Mouse (Mus musculus) midbrain, embryonic 14.5 days (tissue): ENCODE measurements around the gene E130114P18Rik. TPM values are rescaled to one million over a fixed set of nuclear protein-coding genes. Genes with fewer than 3 reads are reported as not detected.

ENCODE experiments used
- ATAC-seq: fragments of 200-750 bp; cut with Nextera tagmentation; 2 replicates; pipeline ENCODE4 v1.8.0; 2017; ENCODE audit warnings: moderate number of reproducible peaks, moderate library complexity; ENCODE audit not compliant: low FRiP score, low TSS enrichment
- DNase-seq: peaks from one replicate; pipeline ENCODE4 v3.0.0-alpha.2; 2015
- H3K27ac ChIP-seq: fragments of 300-500 bp; sonication (generic); replicated peaks from 2 replicates; pipeline ENCODE4 v1.5.1; 2014; ENCODE audit warnings: mild to moderate bottlenecking, low read depth, low read length, moderate library complexity
- H3K27me3 ChIP-seq: fragments of 300-500 bp; sonication (generic); 2 replicates; pipeline ENCODE4 v1.6.1; 2014; ENCODE audit warnings: low read length, control low read depth, mixed read lengths; ENCODE audit not compliant: control insufficient read depth, insufficient read depth
- H3K36me3 ChIP-seq: fragments of 300-500 bp; sonication (generic); 2 replicates; pipeline ENCODE4 v1.6.1; 2014; ENCODE audit warnings: low read length, control low read depth; ENCODE audit not compliant: control insufficient read depth, insufficient read depth
- H3K4me1 ChIP-seq: fragments of 300-500 bp; sonication (generic); 2 replicates; pipeline ENCODE4 v1.6.1; 2014; ENCODE audit warnings: mild to moderate bottlenecking, antibody characterized with exemption, low read length, control low read depth; ENCODE audit not compliant: control insufficient read depth, insufficient read depth
- H3K4me2 ChIP-seq: fragments of 300-500 bp; sonication (generic); 2 replicates; pipeline ENCODE4 v1.6.1; 2014; ENCODE audit warnings: mild to moderate bottlenecking, low read length, moderate library complexity
- H3K4me3 ChIP-seq: fragments of 300-500 bp; sonication (generic); replicated peaks from 2 replicates; pipeline ENCODE4 v1.5.1; 2014; ENCODE audit warnings: low read depth, low read length
- H3K9ac ChIP-seq: fragments of 300-500 bp; sonication (generic); replicated peaks from 2 replicates; pipeline ENCODE4 v1.6.1; 2014; ENCODE audit warnings: mild to moderate bottlenecking, low read length, moderate library complexity
- H3K9me3 ChIP-seq: fragments of 300-500 bp; sonication (generic); 2 replicates; pipeline ENCODE4 v1.6.1; 2016; ENCODE audit warnings: low read length, control low read depth, mixed read lengths; ENCODE audit not compliant: control insufficient read depth
- WGBS: fragments of 180-500 bp; shearing (Covaris S2); extraction: QIAGEN DNeasy Blood & Tissue Kit; methylation state at CpG from one replicate; pipeline ENCODE4 v1.1.7; 2014; 5-methylcytosine and 5-hydroxymethylcytosine counted together
- polyA plus RNA-seq: library from polyadenylated mRNA; unstranded; fragments of >200 nt; fragmentation: Nextera tagmentation; extraction: Ambion mirVana; gene quantifications from 2 replicates; pipeline ENCODE4 v1.2.1, GENCODE M21; 2014

Gene E130114P18Rik
- polyA plus RNA-seq, 1 experiment from 2014 or later: 22.4 TPM

DNA sequence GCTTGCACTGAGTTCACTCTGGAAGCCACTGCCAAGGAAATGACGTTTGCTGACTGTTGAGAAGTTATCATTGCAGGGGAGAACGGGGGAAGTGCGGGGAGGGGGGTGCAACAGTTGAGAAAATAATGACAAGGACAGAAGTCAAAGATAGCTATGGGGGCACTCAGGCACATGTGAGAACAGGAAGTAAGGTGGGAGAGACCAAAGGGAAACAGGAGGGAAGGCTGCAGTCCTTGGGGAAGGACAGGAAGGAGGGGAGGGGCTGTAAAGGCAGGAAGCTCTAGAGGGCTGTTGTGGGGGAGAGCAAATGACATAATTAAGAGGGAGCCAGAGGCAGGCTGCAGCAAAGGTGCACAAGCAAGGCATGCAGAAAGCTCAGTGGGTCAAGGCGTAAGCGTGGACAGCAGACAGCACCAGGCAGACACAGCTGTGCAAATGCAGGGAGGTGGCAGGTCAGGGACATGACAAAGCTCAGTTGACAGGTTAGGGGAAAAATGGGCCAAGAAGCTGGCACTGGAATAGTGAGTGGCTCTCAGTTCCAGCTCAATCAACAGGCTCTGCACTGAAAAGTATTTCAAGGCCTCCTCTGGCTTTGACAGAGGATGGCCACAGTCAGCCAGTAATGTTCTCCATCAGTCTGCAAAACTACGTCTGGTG lies 103.9 kb downstream of the E130114P18Rik start:
- H3K4me3 ChIP-seq: no peak overlapping the region
- ATAC-seq (no peak), DNase-seq (no peak)
- no peak overlapping the region for H3K27ac ChIP-seq
- H3K9ac ChIP-seq: no peak overlapping the region
- peaks cover 10% of the 10 kb centered on the region; the same call in 1 of the 2 replicates for H3K4me1 ChIP-seq
- no peaks in the 10 kb centered on the region for H3K36me3 ChIP-seq
- no peaks in the 10 kb centered on the region for H3K9me3 ChIP-seq
- WGBS: 82% methylated on average over 6 of the region's 6 CpGs
- H3K27me3 ChIP-seq: no peaks in the 10 kb centered on the region
- H3K4me2 ChIP-seq: no peak overlapping the region

- Histone ChIP-seq H3K4me2 (no peak overlapping the region), H3K9ac (no peak overlapping the region), H3K4me1 (peaks cover 10% of the 10 kb centered on the region; the same call in 1 of the 2 replicates), H3K27me3 (no peaks in the 10 kb centered on the region), H3K9me3 (no peaks in the 10 kb centered on the region), H3K4me3 (no peak overlapping the region), H3K36me3 (no peaks in the 10 kb centered on the region), H3K27ac (no peak overlapping the region)
- 41% methylated on average over 5 of the region's 5 CpGs for WGBS
- ATAC-seq (no peak), DNase-seq (no peak)
Measured at GRCm38 (mm10) chr4:97672501-97672900, 105.4 kb downstream of the E130114P18Rik start.

DNA sequence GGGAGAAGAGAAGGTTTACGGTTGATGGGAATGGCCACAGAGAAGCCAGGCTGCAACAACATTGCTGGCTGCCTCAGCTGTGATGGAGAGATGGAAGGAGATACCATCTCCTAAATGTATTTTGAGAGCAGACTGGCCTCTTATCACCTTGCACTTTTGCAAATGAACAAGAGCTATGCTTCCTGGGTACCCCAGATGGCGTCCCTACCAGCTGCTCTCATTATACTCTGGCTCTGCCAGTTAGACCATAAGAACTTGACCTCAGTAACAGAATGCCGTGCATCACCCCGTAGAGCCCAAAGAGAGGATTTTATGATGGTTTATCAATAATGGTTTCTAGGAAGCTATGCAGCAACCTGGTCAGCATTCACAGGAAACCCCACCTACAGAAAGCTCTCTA lies 106.0 kb downstream of the E130114P18Rik start:
- no peak for DNase-seq
- no peak for ATAC-seq
- WGBS: 88% methylated on average over 4 of the region's 4 CpGs

DNA sequence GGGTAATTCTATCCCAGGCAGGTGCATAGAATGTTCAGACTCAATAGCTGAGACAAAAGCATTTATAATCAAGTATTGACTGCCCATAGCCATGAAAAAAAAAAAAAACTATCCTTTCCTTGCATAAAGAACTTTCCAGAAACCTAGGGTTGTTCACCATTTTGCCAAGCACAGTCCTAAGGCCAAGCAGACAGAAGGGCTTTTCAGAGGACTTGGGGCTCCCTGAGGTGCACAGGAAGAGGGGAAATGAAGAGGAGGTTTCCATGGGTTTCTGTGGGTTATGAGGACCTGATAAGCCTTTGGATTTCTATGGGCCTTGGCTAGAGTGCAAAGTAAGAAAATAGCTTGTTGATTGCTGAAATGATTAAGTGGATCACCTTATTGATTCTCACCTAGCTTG lies 107.5 kb downstream of the E130114P18Rik start:
- H3K4me2 ChIP-seq: no peak overlapping the region
- no peak for DNase-seq
- no peak overlapping the region for H3K9ac ChIP-seq
- H3K36me3 ChIP-seq: no peaks in the 10 kb centered on the region
- H3K9me3 ChIP-seq: no peaks in the 10 kb centered on the region
- peaks cover 4% of the 10 kb centered on the region; the same call in 1 of the 2 replicates for H3K4me1 ChIP-seq
- no peak overlapping the region for H3K4me3 ChIP-seq
- H3K27me3 ChIP-seq: no peaks in the 10 kb centered on the region
- H3K27ac ChIP-seq: no peak overlapping the region
- ATAC-seq: no peak

More for the DNA sequence above, 106.0 kb downstream of the E130114P18Rik start:
- Histone ChIP-seq H3K9ac (no peak overlapping the region), H3K36me3 (no peaks in the 10 kb centered on the region), H3K27me3 (no peaks in the 10 kb centered on the region), H3K4me2 (no peak overlapping the region), H3K4me3 (no peak overlapping the region), H3K9me3 (no peaks in the 10 kb centered on the region), H3K4me1 (peaks cover 10% of the 10 kb centered on the region; the same call in 1 of the 2 replicates), H3K27ac (no peak overlapping the region)

- Histone ChIP-seq H3K4me2 (no peak overlapping the region), H3K27me3 (no peaks in the 10 kb centered on the region), H3K4me1 (0 out of 2 replicates have a peak, but pooled peaks cover 2% of the 10 kb centered on the region), H3K9me3 (no peaks in the 10 kb centered on the region), H3K9ac (no peak overlapping the region), H3K4me3 (no peak overlapping the region), H3K36me3 (no peaks in the 10 kb centered on the region), H3K27ac (no peak overlapping the region)
- DNase-seq (no peak), ATAC-seq (no peak)
- 64% methylated on average over 3 of the region's 3 CpGs for WGBS
Measured at GRCm38 (mm10) chr4:97669808-97670207, 108.1 kb downstream of the E130114P18Rik start.

DNA sequence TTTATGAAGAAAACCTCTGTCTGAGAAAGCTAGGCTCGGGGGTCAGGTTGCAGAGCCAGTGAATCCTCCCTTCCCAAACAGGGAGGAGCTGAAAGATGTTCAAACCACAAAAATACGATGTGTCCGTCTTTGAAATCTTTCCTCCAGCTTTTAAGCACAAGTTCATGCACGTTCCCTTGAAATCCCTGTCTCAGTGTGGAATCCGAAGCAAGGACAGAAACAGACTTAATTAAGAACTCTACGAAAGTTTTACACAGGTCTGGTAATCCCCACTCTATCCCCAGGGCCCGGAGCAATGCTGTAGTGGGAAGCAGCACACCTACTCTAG lies 112.5 kb downstream of the E130114P18Rik start:
- Histone ChIP-seq H3K4me3 (no peak overlapping the region), H3K9me3 (no peaks in the 10 kb centered on the region), H3K27me3 (no peaks in the 10 kb centered on the region), H3K36me3 (no peaks in the 10 kb centered on the region), H3K27ac (no peak overlapping the region), H3K4me2 (no peak overlapping the region), H3K4me1 (no peaks in the 10 kb centered on the region), H3K9ac (no peak overlapping the region)
- no peak for DNase-seq
- ATAC-seq: no peak
- WGBS: 42% methylated on average over 7 of the region's 7 CpGs

GRCm38 (mm10) chr4:97664738-97665427 lies 113.0 kb downstream of the E130114P18Rik start:
- no peak overlapping the region for H3K4me2 ChIP-seq
- H3K27ac ChIP-seq: no peak overlapping the region
- H3K9ac ChIP-seq: no peak overlapping the region
- no peaks in the 10 kb centered on the region for H3K27me3 ChIP-seq
- H3K4me3 ChIP-seq: no peak overlapping the region
- no peaks in the 10 kb centered on the region for H3K9me3 ChIP-seq
- no peak for DNase-seq
- no peaks in the 10 kb centered on the region for H3K4me1 ChIP-seq
- no peaks in the 10 kb centered on the region for H3K36me3 ChIP-seq
- no peak for ATAC-seq
- 56% methylated on average over 7 of the region's 7 CpGs for WGBS

- H3K4me1 ChIP-seq: no peaks in the 10 kb centered on the region
- no peak overlapping the region for H3K27ac ChIP-seq
- DNase-seq (no peak), ATAC-seq (no peak)
- H3K9me3 ChIP-seq: no peaks in the 10 kb centered on the region
- H3K27me3 ChIP-seq: no peaks in the 10 kb centered on the region
- no peak overlapping the region for H3K4me3 ChIP-seq
- no peak overlapping the region for H3K4me2 ChIP-seq
- 91% methylated on average over 6 of the region's 6 CpGs for WGBS
- H3K9ac ChIP-seq: no peak overlapping the region
- no peaks in the 10 kb centered on the region for H3K36me3 ChIP-seq
Measured at GRCm38 (mm10) chr4:97663922-97664321, 114.0 kb downstream of the E130114P18Rik start.

DNA sequence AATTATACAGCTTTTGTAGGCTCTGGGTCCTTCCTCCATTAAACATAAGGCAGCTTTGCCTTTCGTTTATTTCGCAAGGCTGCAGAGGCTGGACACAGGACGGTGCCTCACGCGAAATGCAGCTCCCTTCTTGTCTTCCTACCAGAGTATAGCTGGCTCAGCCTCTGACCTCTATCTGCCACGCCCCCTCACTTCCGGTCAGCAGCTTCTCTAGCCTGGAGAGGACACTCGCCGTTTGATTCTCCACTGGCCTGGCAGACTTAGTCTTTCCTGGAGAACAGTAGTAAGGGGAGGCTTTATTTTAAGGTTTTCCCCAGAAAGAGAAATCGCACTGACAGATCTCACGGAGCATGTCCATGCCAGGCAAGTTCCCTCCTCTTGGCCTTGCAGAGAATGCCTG lies 115.0 kb downstream of the E130114P18Rik start:
- H3K36me3 ChIP-seq: no peaks in the 10 kb centered on the region
- no peak overlapping the region for H3K27ac ChIP-seq
- no peak for DNase-seq
- no peaks in the 10 kb centered on the region for H3K9me3 ChIP-seq
- WGBS: 70% methylated on average over 11 of the region's 11 CpGs
- ATAC-seq: no peak
- H3K4me2 ChIP-seq: no peak overlapping the region
- H3K27me3 ChIP-seq: no peaks in the 10 kb centered on the region
- H3K9ac ChIP-seq: no peak overlapping the region
- H3K4me1 ChIP-seq: no peaks in the 10 kb centered on the region
- no peak overlapping the region for H3K4me3 ChIP-seq
